Mouse (Mus musculus) forebrain, embryonic 12.5 days (tissue): ENCODE data around the gene Ercc8. TPM values are rescaled to one million over a fixed set of nuclear protein-coding genes. Genes with fewer than 3 reads are reported as not detected.

Source experiments
- ATAC-seq: fragments of 200-750 bp; cut with Nextera tagmentation; 2 replicates; pipeline ENCODE4 v1.8.0; 2017; ENCODE audit warnings: moderate TSS enrichment; ENCODE audit not compliant: low FRiP score
- H3K27ac ChIP-seq: fragments of 300-500 bp; sonication (generic); 2 replicates; pipeline ENCODE4 v1.5.1; 2016; ENCODE audit warnings: mild to moderate bottlenecking
- H3K27me3 ChIP-seq: fragments of 300-500 bp; sonication (generic); 2 replicates; pipeline ENCODE4 v1.6.1; 2016; ENCODE audit warnings: mild to moderate bottlenecking
- H3K36me3 ChIP-seq: fragments of 300-500 bp; sonication (generic); replicated peaks from 2 replicates; pipeline ENCODE4 v1.6.1; 2016; ENCODE audit warnings: mild to moderate bottlenecking
- H3K4me1 ChIP-seq: fragments of 300-500 bp; sonication (generic); 2 replicates; pipeline ENCODE4 v1.6.1; 2016
- H3K4me2 ChIP-seq: fragments of 300-500 bp; sonication (generic); 2 replicates; pipeline ENCODE4 v1.6.1; 2016; ENCODE audit warnings: mild to moderate bottlenecking, moderate library complexity
- H3K4me3 ChIP-seq: fragments of 300-500 bp; sonication (generic); replicated peaks from 2 replicates; pipeline ENCODE4 v1.5.1; 2016; ENCODE audit warnings: mild to moderate bottlenecking
- H3K9ac ChIP-seq: fragments of 300-500 bp; sonication (generic); 2 replicates; pipeline ENCODE4 v1.6.1; 2016; ENCODE audit warnings: mild to moderate bottlenecking
- H3K9me3 ChIP-seq: fragments of 300-500 bp; sonication (generic); 2 replicates; pipeline ENCODE4 v1.6.1; 2016
- WGBS: fragments of 180-500 bp; shearing (Covaris S2); methylation state at CpG from one replicate; pipeline ENCODE4 v1.1.7; 2016; 5-methylcytosine and 5-hydroxymethylcytosine counted together
- polyA plus RNA-seq: library from polyadenylated mRNA; unstranded; fragments of >200 nt; fragmentation: Nextera tagmentation; extraction: Ambion mirVana; gene quantifications from 2 replicates; pipeline ENCODE4 v1.2.1, GENCODE M21; 2016

Ercc8 gene
- polyA plus RNA-seq, 1 experiment from 2014 or later, result 23.0 TPM

- no peak overlapping the region for H3K27ac ChIP-seq
- H3K27me3 ChIP-seq, result peaks cover 6% of the 10 kb centered on the region
- 73% methylated on average over 5 of the region's 5 CpGs for WGBS
- ATAC-seq, result no peak
- no peaks in the 10 kb centered on the region for H3K9me3 ChIP-seq
- no peak overlapping the region for H3K4me2 ChIP-seq
- H3K4me3 ChIP-seq, result no peak overlapping the region
- H3K9ac ChIP-seq, result no peak overlapping the region
- no peaks in the 10 kb centered on the region for H3K4me1 ChIP-seq
- no peaks in the 10 kb centered on the region for H3K36me3 ChIP-seq
These were observed 49.6 kb downstream of the Ercc8 start for GRCm38 (mm10) chr13:108208090-108208489.

GRCm38 (mm10) chr13:108210960-108211359 lies 52.4 kb downstream of the Ercc8 start:
- H3K4me2 ChIP-seq, result no peak overlapping the region
- H3K27ac ChIP-seq, result no peak overlapping the region
- no peak for ATAC-seq
- H3K4me1 ChIP-seq, result peaks cover 9% of the 10 kb centered on the region
- peaks cover 35% of the 10 kb centered on the region for H3K27me3 ChIP-seq
- 91% methylated on average over 8 of the region's 8 CpGs for WGBS
- H3K9me3 ChIP-seq, result no peaks in the 10 kb centered on the region
- H3K36me3 ChIP-seq, result no peaks in the 10 kb centered on the region
- H3K4me3 ChIP-seq, result no peak overlapping the region
- H3K9ac ChIP-seq, result no peak overlapping the region

- Histone ChIP-seq H3K4me1 (peaks cover 9% of the 10 kb centered on the region), H3K36me3 (no peaks in the 10 kb centered on the region), H3K27ac (no peak overlapping the region), H3K27me3 (peaks cover 42% of the 10 kb centered on the region), H3K9ac (no peak overlapping the region), H3K4me2 (no peak overlapping the region), H3K9me3 (no peaks in the 10 kb centered on the region), H3K4me3 (no peak overlapping the region)
- ATAC-seq, result no peak
- 44% methylated on average over 5 of the region's 5 CpGs for WGBS
These were observed 54.0 kb downstream of the Ercc8 start for GRCm38 (mm10) chr13:108212397-108213018.

- H3K36me3 ChIP-seq, result no peaks in the 10 kb centered on the region
- 1% methylated on average over 40 of the region's 40 CpGs for WGBS
- peaks cover 9% of the 10 kb centered on the region for H3K4me1 ChIP-seq
- peak within 1 kb of the TSS; percentile 79 for H3K9ac ChIP-seq
- peak; percentile 90 for ATAC-seq
- no peak within 1 kb of the TSS for H3K27ac ChIP-seq
- peak within 1 kb of the TSS; percentile 75 for H3K4me3 ChIP-seq
- H3K9me3 ChIP-seq, result no peaks in the 10 kb centered on the region
- peak within 1 kb of the TSS; percentile 99 for H3K4me2 ChIP-seq
- peaks cover 53% of the 10 kb centered on the region for H3K27me3 ChIP-seq
These were observed 55.6 kb downstream of the Ercc8 start, which contains the start of gene Elovl7 for GRCm38 (mm10) chr13:108214081-108214484. Gene Elovl7 (plus strand): TSS chr13:108214404.

GRCm38 (mm10) chr13:108214485-108215107 lies 56.1 kb downstream of the Ercc8 start:
- Histone ChIP-seq H3K27me3 (peaks cover 53% of the 10 kb centered on the region), H3K9me3 (no peaks in the 10 kb centered on the region), H3K4me3 (peak overlapping the region; percentile 75), H3K4me1 (peaks cover 9% of the 10 kb centered on the region), H3K9ac (peak overlapping the region; percentile 79), H3K27ac (no peak overlapping the region), H3K4me2 (peak overlapping the region; percentile 99), H3K36me3 (no peaks in the 10 kb centered on the region)
- ATAC-seq, result peak; percentile 82
- WGBS, result under 1% methylated on average over 46 of the region's 50 CpGs

GRCm38 (mm10) chr13:108215231-108215780 lies 56.8 kb downstream of the Ercc8 start:
- no peaks in the 10 kb centered on the region for H3K9me3 ChIP-seq
- peak overlapping the region; percentile 79; the same call in 1 of the 2 replicates for H3K9ac ChIP-seq
- no peaks in the 10 kb centered on the region for H3K36me3 ChIP-seq
- H3K4me3 ChIP-seq, result peak overlapping the region; percentile 75
- no peak for ATAC-seq
- 3% methylated on average over 12 of the region's 12 CpGs for WGBS
- H3K4me1 ChIP-seq, result peaks cover 9% of the 10 kb centered on the region
- H3K4me2 ChIP-seq, result peak overlapping the region; percentile 99
- H3K27ac ChIP-seq, result no peak overlapping the region
- H3K27me3 ChIP-seq, result peaks cover 53% of the 10 kb centered on the region

GRCm38 (mm10) chr13:108219773-108220172 lies 61.2 kb downstream of the Ercc8 start:
- H3K4me2 ChIP-seq, result no peak overlapping the region
- 57% methylated on average over 7 of the region's 7 CpGs for WGBS
- H3K9ac ChIP-seq, result no peak overlapping the region
- no peak overlapping the region for H3K4me3 ChIP-seq
- peaks cover 29% of the 10 kb centered on the region for H3K27me3 ChIP-seq
- peaks cover 8% of the 10 kb centered on the region for H3K4me1 ChIP-seq
- no peaks in the 10 kb centered on the region for H3K9me3 ChIP-seq
- H3K36me3 ChIP-seq, result no peaks in the 10 kb centered on the region
- H3K27ac ChIP-seq, result no peak overlapping the region
- ATAC-seq, result no peak

GRCm38 (mm10) chr13:108229191-108229590 lies 70.7 kb downstream of the Ercc8 start:
- no peak for ATAC-seq
- no peaks in the 10 kb centered on the region for H3K9me3 ChIP-seq
- no peaks in the 10 kb centered on the region for H3K36me3 ChIP-seq
- 75% methylated on average over 3 of the region's 3 CpGs for WGBS
- no peak overlapping the region for H3K9ac ChIP-seq
- H3K4me3 ChIP-seq, result no peak overlapping the region
- H3K27ac ChIP-seq, result no peak overlapping the region
- H3K4me2 ChIP-seq, result no peak overlapping the region
- no peaks in the 10 kb centered on the region for H3K27me3 ChIP-seq
- no peaks in the 10 kb centered on the region for H3K4me1 ChIP-seq

GRCm38 (mm10) chr13:108229634-108230330 lies 71.3 kb downstream of the Ercc8 start:
- H3K4me2 ChIP-seq, result no peak overlapping the region
- H3K27me3 ChIP-seq, result no peaks in the 10 kb centered on the region
- H3K4me3 ChIP-seq, result no peak overlapping the region
- no peak overlapping the region for H3K27ac ChIP-seq
- ATAC-seq, result no peak
- H3K9me3 ChIP-seq, result no peaks in the 10 kb centered on the region
- no peaks in the 10 kb centered on the region for H3K36me3 ChIP-seq
- 65% methylated on average over 6 of the region's 6 CpGs for WGBS
- H3K4me1 ChIP-seq, result no peaks in the 10 kb centered on the region
- no peak overlapping the region for H3K9ac ChIP-seq

- H3K4me2 ChIP-seq, result no peak overlapping the region
- H3K27ac ChIP-seq, result no peak overlapping the region
- H3K27me3 ChIP-seq, result no peaks in the 10 kb centered on the region
- ATAC-seq, result no peak
- 91% methylated on average over 4 of the region's 4 CpGs for WGBS
- H3K9me3 ChIP-seq, result peaks cover 2% of the 10 kb centered on the region; the same call in 1 of the 2 replicates
- H3K36me3 ChIP-seq, result no peaks in the 10 kb centered on the region
- H3K4me3 ChIP-seq, result no peak overlapping the region
- no peaks in the 10 kb centered on the region for H3K4me1 ChIP-seq
- H3K9ac ChIP-seq, result no peak overlapping the region
These were observed 81.5 kb downstream of the Ercc8 start for GRCm38 (mm10) chr13:108240012-108240411.

- WGBS, result 87% methylated on average over 5 of the region's 5 CpGs
- no peak overlapping the region for H3K9ac ChIP-seq
- no peak for ATAC-seq
These were observed 83.2 kb downstream of the Ercc8 start for GRCm38 (mm10) chr13:108241715-108242114.

More at GRCm38 (mm10) chr13:108241715-108242114, 83.2 kb downstream of the Ercc8 start:
- H3K27ac ChIP-seq, result no peak overlapping the region
- no peaks in the 10 kb centered on the region for H3K36me3 ChIP-seq
- H3K4me3 ChIP-seq, result no peak overlapping the region
- H3K4me2 ChIP-seq, result no peak overlapping the region
- no peaks in the 10 kb centered on the region for H3K27me3 ChIP-seq
- no peaks in the 10 kb centered on the region for H3K4me1 ChIP-seq
- peaks cover 2% of the 10 kb centered on the region; the same call in 1 of the 2 replicates for H3K9me3 ChIP-seq
